Mouse (Mus musculus) midbrain, postnatal 0 days (tissue): ENCODE results near the gene Gpr22. TPM values are rescaled to one million over a fixed set of nuclear protein-coding genes. Genes with fewer than 3 reads are reported as not detected.

Source experiments
- ATAC-seq: fragments of 200-750 bp; cut with Nextera tagmentation; 2 replicates; pipeline ENCODE4 v1.8.0; 2017; ENCODE audit warnings: moderate number of reproducible peaks, mild to moderate bottlenecking, moderate TSS enrichment, moderate library complexity; ENCODE audit not compliant: low FRiP score
- DNase-seq: peaks from one replicate; pipeline ENCODE4 v3.0.0-alpha.2; 2015; ENCODE audit warnings: low spot score
- H3K27ac ChIP-seq: fragments of 300-500 bp; sonication (generic); 2 replicates; pipeline ENCODE4 v1.5.1; 2014; ENCODE audit warnings: low read depth, mild to moderate bottlenecking, low read length, mixed read lengths
- H3K27me3 ChIP-seq: fragments of 300-500 bp; sonication (generic); 2 replicates; pipeline ENCODE4 v1.6.1; 2014; ENCODE audit warnings: low read length, control low read depth, mixed read lengths; ENCODE audit not compliant: insufficient read depth
- H3K36me3 ChIP-seq: fragments of 300-500 bp; sonication (generic); 2 replicates; pipeline ENCODE4 v1.6.1; 2014; ENCODE audit warnings: low read length, control low read depth, mixed read lengths; ENCODE audit not compliant: insufficient read depth
- H3K4me1 ChIP-seq: fragments of 300-500 bp; sonication (generic); 2 replicates; pipeline ENCODE4 v1.6.1; 2014; ENCODE audit warnings: mild to moderate bottlenecking, control low read depth, antibody characterized with exemption, low read length, mixed read lengths; ENCODE audit not compliant: insufficient read depth
- H3K4me2 ChIP-seq: fragments of 300-500 bp; sonication (generic); 2 replicates; pipeline ENCODE4 v1.6.1; 2014; ENCODE audit warnings: low read depth, mild to moderate bottlenecking, low read length, mixed read lengths; ENCODE audit not compliant: poor library complexity, severe bottlenecking
- H3K4me3 ChIP-seq: fragments of 300-500 bp; sonication (generic); 2 replicates; pipeline ENCODE4 v1.5.1; 2014; ENCODE audit warnings: low read depth, mild to moderate bottlenecking, low read length, moderate library complexity
- H3K9ac ChIP-seq: fragments of 300-500 bp; sonication (generic); replicated peaks from 2 replicates; pipeline ENCODE4 v1.6.1; 2014; ENCODE audit warnings: mild to moderate bottlenecking, low read length, moderate library complexity, mixed read lengths; ENCODE audit not compliant: poor library complexity, severe bottlenecking
- H3K9me3 ChIP-seq: fragments of 300-500 bp; sonication (generic); 2 replicates; pipeline ENCODE4 v1.6.1; 2016; ENCODE audit warnings: low read length, control low read depth
- CTCF ChIP-seq: IDR thresholded peaks from 2 replicates; pipeline ENCODE4 v1.5.1; 2016; ENCODE audit warnings: antibody characterized with exemption, mild to moderate bottlenecking
- WGBS: fragments of 180-500 bp; shearing (Covaris S2); extraction: QIAGEN DNeasy Blood & Tissue Kit; methylation state at CpG from one replicate; pipeline ENCODE4 v1.1.7; 2014; 5-methylcytosine and 5-hydroxymethylcytosine counted together
- polyA plus RNA-seq: library from polyadenylated mRNA; unstranded; fragments of >200 nt; fragmentation: Nextera tagmentation; extraction: Ambion mirVana; gene quantifications from 2 replicates; pipeline ENCODE4 v1.2.1, GENCODE M21; 2015
- total RNA-seq: library from RNA; depleted of rRNA; stranded (reverse); fragments of >200 nt; gene quantifications from 2 replicates; pipeline ENCODE4 v1.2.3, GENCODE M21; 2014; rRNA removed

Gpr22 gene
- total RNA-seq (21.2 and 22.6 TPM in 2 replicates), polyA plus RNA-seq (17.5 and 19.0 TPM in 2 replicates)

- Histone ChIP-seq H3K9ac (peak within 1 kb of the TSS; percentile 70), H3K4me1 (no peaks in the 10 kb centered on the region), H3K36me3 (no peaks in the 10 kb centered on the region), H3K9me3 (no peaks in the 10 kb centered on the region), H3K27ac (peak within 1 kb of the TSS; percentile 86), H3K4me3 (peak within 1 kb of the TSS; percentile 52), H3K27me3 (no peaks in the 10 kb centered on the region), H3K4me2 (peak within 1 kb of the TSS; percentile 49)
- no peak for TF ChIP-seq CTCF
- peak; percentile 95 for ATAC-seq
- WGBS, result 14% methylated on average over 6 of the region's 6 CpGs
- peak; percentile 82 for DNase-seq
Measured at GRCm38 (mm10) chr12:31713600-31713999, at the start of gene Gpr22. TSS of gene Gpr22 (minus strand) at chr12:31713947.

- TF ChIP-seq CTCF, result no peak
- H3K27me3 ChIP-seq, result no peaks in the 10 kb centered on the region
- H3K9ac ChIP-seq, result no peak overlapping the region
- 67% methylated on average over 2 of the region's 2 CpGs for WGBS
- no peak overlapping the region for H3K4me2 ChIP-seq
- DNase-seq, result no peak
- no peaks in the 10 kb centered on the region for H3K36me3 ChIP-seq
- H3K27ac ChIP-seq, result no peak overlapping the region
- no peak for ATAC-seq
- no peaks in the 10 kb centered on the region for H3K4me1 ChIP-seq
- H3K4me3 ChIP-seq, result no peak overlapping the region
- no peaks in the 10 kb centered on the region for H3K9me3 ChIP-seq
Measured at GRCm38 (mm10) chr12:31755885-31756755, 42.4 kb upstream of the Gpr22 start.

- H3K4me2 ChIP-seq, result no peak overlapping the region
- DNase-seq (no peak), ATAC-seq (no peak)
- TF ChIP-seq CTCF, result no peak
- no peak overlapping the region for H3K4me3 ChIP-seq
- no peak overlapping the region for H3K27ac ChIP-seq
- no peak overlapping the region for H3K9ac ChIP-seq
- no peaks in the 10 kb centered on the region for H3K4me1 ChIP-seq
- 44% methylated on average over 2 of the region's 2 CpGs for WGBS
- no peaks in the 10 kb centered on the region for H3K9me3 ChIP-seq
- no peaks in the 10 kb centered on the region for H3K36me3 ChIP-seq
- no peaks in the 10 kb centered on the region for H3K27me3 ChIP-seq
Measured at GRCm38 (mm10) chr12:31754465-31754864, 40.7 kb upstream of the Gpr22 start.

- WGBS, result 95% methylated on average over 4 of the region's 4 CpGs
- H3K36me3 ChIP-seq, result no peaks in the 10 kb centered on the region
Measured at GRCm38 (mm10) chr12:31749846-31750245, 36.1 kb upstream of the Gpr22 start.

GRCm38 (mm10) chr12:31747301-31747700, 33.6 kb upstream of the Gpr22 start:
- Histone ChIP-seq H3K27ac (no peak overlapping the region), H3K4me1 (no peaks in the 10 kb centered on the region), H3K9me3 (no peaks in the 10 kb centered on the region), H3K36me3 (no peaks in the 10 kb centered on the region), H3K4me2 (no peak overlapping the region), H3K4me3 (no peak overlapping the region), H3K9ac (no peak overlapping the region), H3K27me3 (no peaks in the 10 kb centered on the region)
- WGBS, result 88% methylated on average over 8 of the region's 8 CpGs
- ATAC-seq, result no peak
- no peak for DNase-seq
- no peak for TF ChIP-seq CTCF

More at GRCm38 (mm10) chr12:31749846-31750245, 36.1 kb upstream of the Gpr22 start:
- DNase-seq (no peak), ATAC-seq (no peak)
- Histone ChIP-seq H3K27me3 (no peaks in the 10 kb centered on the region), H3K4me2 (no peak overlapping the region), H3K27ac (no peak overlapping the region), H3K4me1 (no peaks in the 10 kb centered on the region), H3K9me3 (no peaks in the 10 kb centered on the region), H3K9ac (no peak overlapping the region), H3K4me3 (no peak overlapping the region)
- TF ChIP-seq CTCF, result no peak

GRCm38 (mm10) chr12:31734616-31735015, 20.9 kb upstream of the Gpr22 start:
- Histone ChIP-seq H3K4me2 (no peak overlapping the region), H3K9ac (no peak overlapping the region), H3K36me3 (no peaks in the 10 kb centered on the region), H3K27ac (no peak overlapping the region), H3K9me3 (no peaks in the 10 kb centered on the region), H3K4me3 (no peak overlapping the region), H3K27me3 (no peaks in the 10 kb centered on the region), H3K4me1 (no peaks in the 10 kb centered on the region)
- no peak for ATAC-seq
- no peak for TF ChIP-seq CTCF
- 89% methylated on average over 2 of the region's 2 CpGs for WGBS
- DNase-seq, result no peak
